Mouse (Mus musculus) mouse trophoblast stem cell (cell line): Measurements from ENCODE around the gene Sapcd2.

Experiments
- in situ Hi-C, 2 experiments: fragments of 300-500 bp; cut with MseI, MboI; formaldehyde crosslinking; loops; 2 replicates in 1 of 2; 3 replicates in 1 of 2; pipeline ENCODE4 v1.15.1; 2025

Sapcd2 gene

DNA sequence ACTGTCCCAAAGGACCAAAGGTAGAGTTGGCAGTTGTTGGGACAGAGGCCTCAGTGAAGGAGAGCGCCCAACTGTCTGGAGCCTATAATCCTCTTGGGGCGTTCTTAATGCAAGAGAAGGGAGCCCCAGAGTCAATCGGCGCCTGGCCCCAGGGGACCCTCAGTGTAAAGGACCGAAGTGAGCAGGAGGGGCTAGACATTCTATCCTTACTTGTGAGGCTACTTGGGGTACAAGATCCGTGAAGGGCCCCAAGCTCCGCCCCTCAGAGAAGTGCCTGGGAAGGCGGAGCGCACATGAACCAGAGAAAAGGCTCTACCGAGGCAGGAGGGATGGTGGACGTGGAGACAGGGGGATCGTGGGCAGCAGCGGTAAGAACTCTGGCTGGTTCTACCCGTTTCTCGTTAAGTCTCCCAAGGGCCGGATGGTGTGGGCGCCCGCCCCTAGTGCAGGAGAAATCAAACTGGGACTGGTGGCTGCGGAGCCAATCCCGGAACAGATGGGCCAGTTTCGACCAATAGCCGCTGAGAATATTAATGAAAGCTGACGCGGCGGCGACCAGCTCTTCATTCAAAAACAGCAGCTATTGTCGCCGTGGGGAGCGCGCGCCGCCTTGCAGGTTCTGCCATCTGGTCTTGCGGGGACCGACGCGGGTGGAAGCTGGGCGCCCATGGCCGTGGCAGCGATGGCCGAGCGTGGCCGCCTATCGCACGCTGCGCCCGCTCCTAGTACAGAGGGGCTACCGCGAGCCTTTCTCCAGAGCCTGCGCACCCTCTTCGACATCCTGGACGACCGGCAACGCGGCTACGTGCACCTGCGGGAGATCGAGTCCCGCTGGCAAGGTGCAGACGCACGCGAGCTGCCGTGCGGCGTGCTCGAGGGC lies at the start of gene Sapcd2:
Sapcd2 (plus strand) TSS at position 558 of the 880 bp plus-strand sequence.
- in situ Hi-C loops, result no loop called here

DNA sequence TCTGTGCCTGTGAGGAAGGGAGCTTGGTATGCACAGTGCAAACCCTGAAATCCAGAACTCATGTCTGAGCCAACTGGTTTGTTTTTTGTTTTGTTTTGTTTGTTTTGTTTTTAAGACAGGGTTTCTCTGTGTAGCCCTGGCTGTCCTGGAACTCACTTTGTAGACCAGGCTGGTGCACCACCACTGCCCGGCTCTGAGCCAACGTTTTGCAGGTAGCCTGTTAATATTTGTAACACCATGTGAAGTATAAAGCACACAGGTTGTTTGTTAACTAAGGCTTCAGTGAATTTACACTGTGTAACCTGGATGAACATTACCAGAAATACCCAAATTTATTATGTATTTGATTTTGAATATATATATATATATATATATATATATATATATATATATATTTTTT lies 46.1 kb upstream of the Sapcd2 start:
- in situ Hi-C loops, result no loop called here

DNA sequence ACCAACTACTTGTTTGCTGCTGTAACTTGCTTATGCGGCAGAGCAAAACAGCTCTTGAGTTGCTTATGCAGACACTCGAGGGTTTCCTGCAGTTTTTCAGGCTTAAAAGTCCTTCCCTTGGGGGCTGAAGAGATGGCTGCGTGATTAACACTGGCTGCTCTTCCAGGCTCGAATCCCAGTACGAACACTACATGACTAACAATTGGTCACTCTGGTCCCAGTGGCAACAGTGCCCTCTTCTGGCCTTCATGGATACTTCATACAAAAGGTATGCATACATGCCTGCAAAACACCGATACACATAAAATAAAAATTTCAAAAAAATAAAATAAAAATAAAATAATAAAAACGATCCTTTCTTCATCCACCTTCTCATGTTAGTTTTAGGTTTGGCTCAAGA lies 43.7 kb upstream of the Sapcd2 start:
- in situ Hi-C loops, result no loop called here

DNA sequence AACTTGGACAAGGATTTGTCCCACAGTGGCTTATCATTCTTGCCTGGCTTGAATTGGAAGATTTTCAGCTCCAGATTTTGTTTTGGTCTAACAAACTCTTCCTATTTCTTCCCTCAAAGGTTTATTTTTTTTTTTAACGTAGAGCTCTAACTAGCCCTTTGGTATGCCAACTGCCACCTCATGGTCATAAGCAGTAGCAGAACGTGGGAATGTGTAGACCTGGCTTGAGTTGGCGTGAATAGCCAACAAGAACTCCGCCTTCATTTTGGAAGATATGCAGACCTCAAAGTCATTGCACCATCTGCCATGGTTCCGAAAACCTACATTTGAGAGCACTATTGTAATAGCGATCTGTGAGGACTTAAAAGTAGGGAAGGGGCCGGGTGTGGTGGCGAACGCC lies 40.7 kb upstream of the Sapcd2 start:
- in situ Hi-C loops, result no loop called here

DNA sequence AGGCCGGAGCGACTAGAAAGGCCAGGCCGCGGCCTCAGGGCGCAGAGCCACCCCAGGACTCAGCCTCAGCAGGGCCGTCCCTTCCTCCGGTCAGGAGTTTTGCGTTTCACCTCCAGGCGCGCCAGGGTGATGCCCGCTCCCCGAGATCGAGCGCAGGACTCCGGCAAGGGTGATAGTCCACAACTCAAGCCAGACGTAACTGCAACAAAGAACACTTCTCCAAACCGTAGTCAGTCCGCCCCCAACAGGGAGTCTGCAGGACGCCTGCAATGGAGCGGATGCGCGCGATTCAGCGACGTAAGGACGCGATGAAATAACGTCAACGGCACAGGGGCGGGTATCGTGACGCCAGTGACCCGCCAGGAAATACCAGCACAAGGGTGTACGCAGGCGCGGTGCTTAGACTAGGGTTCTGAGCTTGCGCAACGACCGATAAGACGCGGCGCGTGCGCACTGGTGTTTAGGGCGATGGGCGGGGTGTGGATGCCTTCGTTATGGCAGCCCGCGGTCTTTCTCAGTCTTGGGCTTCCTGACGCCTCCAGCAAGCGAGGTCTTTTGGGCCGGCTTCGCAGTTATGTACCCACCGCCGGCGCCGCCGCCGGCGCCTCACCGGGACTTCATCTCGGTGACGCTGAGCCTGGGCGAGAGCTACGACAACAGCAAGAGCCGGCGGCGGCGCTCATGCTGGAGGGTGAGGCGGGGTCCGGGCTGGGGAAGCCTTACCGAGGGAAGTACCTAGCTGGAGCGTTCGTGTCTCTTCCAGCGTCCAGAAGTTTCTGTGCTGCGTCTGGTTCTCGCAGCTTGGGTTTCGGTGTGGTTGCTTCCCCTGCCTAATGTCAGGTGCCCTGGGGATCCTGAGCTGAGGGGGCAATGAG lies 39.6 kb upstream of the Sapcd2 start, which contains the start of gene Man1b1:
Man1b1 (plus strand) TSS at position 53 of the 875 bp plus-strand sequence.
- in situ Hi-C loops, result no loop called here

DNA sequence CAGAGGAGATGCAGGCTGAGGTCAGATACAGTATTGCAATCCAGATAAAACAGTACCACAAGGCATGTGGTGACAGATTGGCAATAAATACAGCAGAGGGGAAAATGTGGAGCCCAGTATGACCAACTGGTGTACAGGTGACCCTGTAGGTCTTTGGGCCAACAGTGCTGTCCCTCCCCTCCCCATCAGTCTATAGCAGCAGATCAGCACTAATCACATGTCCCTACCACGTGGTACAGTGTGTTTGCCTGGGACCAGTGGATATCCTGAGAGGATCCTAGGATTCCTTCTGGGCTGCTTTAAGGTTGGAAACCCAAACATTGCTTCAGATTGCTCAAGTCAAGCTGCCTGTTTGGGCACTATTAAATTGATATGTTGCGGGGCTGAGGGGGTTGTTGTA lies 38.6 kb upstream of the Sapcd2 start:
- in situ Hi-C loops, result no loop called here

DNA sequence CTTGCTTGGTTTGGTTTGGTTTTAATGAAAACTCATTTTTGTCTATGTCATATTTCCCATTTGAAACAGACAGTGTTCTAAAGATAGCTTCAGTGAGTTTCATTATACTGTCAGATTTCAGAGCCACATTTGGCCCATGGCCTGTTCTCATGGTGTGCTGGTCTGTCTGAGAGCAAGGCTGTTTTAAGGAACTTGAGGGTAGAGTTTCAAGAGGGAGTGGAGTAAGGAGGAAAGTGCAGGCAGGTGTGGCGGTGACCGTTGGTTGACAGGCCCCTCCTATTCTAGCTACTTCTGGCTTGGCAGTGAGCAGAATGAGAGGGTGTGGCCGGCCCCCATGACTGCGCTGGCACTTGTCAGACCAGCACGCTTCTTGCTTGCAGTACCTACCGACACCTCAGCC lies 33.8 kb upstream of the Sapcd2 start:
- in situ Hi-C loops, result no loop called here

DNA sequence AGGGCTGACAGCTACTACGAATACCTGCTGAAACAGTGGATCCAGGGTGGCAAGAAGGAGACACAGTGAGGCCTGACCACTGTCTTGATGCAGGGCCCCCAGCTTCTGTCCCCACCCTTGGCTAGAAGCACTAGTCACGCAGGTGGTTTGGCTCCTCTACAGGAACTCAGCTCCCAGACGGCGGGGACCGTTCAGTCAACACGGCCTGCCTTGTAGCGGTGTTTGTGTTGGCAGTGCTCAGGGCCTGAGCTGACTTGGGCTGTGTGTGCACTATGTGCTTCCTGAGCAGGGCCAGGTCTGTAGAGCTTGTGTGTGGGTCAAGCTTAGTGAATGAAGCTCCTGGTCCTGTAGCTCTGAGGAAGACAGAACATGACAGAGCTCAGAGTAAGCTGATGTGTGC lies 24.0 kb upstream of the Sapcd2 start:
- in situ Hi-C loops, result no loop called here

DNA sequence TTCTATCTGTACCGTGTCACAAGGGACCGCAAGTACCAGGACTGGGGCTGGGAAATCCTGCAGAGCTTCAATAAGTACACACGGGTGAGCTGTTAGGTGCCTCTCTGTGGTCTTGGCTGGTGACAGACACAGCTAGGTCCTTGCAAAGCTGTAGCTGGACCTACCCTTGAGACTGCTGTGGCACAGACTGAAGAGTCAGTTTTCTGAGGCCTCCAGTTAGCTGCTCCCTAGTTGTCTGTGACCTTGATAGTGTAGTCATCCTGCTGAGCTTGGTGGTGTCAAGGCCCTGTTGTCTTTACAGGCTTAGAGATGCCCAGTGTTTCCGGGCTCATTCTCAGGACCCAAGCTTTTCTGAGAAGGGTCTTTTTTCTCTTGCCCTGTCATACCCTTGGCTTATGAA lies 22.6 kb upstream of the Sapcd2 start:
- in situ Hi-C loops, result no loop called here

DNA sequence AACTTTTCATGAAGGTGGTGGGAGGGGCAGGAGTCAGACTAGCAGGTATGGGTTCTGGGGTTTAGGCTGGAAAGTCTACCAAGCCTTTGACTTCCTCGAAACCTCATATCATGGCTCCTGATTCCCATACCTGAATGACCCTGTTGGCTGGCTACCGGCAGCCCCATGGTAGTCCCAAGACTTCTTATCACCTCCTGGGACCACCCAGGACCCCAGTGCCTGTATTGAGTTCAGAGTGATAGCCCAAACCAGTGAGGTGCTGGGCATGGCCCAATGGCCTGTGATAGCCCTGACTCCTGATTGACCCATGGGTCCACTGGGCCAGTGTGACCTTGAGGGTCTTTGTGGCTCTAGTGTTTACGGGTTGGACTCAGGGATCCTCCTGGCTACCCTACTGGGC lies 21.4 kb upstream of the Sapcd2 start:
- in situ Hi-C loops, result no loop called here

DNA sequence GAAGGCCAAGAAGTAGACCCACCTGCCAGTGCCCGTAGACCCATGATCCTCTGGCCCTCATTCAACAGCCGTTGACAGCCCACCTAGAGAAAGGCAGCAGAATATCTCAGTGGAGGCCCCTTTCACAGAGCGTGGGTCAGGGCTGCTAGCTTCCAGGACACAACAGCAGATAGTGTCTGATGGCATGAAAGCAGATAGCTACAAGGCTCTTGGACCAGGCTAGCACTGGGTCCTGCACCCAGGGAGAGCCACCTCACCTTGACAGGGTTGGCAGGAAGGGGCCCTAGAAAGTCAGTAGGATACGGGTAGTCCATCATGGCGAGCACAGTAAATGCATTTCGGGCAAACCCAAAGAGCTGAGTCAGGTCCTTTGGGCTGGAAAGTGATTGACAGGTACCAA lies 17.9 kb upstream of the Sapcd2 start:
- in situ Hi-C loops, result no loop called here

DNA sequence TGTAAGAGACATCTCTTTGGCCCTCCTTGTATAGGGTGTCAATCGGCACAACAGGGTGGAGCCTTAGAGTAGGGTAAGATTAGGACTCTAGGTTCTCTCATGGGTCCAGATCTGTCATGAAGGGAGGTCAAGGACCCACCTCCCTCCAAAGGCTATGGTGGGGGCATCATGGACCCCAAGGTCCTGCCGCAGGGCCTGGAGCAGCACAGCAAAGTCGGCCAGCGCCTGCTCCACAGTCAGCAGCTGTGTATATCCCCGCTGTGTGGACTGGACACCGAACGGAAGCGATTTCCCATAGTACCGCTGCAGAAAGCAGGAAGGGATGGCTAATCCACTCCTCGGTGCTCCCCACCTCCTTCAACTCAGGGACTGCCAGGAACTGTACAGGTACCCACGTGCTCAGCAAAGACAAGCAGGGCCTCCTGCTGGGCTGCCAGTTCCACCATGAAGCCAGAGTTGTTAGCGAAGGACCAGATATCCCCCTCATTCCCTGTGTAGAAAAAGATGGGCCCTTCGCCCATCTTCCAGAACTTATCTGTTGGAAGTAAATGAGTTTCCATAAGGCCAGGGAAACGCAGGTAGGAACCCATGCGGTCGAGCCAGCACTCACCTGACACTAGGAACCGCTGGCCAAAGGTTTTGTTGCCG lies 16.6 kb upstream of the Sapcd2 start:
- in situ Hi-C loops, result no loop called here

DNA sequence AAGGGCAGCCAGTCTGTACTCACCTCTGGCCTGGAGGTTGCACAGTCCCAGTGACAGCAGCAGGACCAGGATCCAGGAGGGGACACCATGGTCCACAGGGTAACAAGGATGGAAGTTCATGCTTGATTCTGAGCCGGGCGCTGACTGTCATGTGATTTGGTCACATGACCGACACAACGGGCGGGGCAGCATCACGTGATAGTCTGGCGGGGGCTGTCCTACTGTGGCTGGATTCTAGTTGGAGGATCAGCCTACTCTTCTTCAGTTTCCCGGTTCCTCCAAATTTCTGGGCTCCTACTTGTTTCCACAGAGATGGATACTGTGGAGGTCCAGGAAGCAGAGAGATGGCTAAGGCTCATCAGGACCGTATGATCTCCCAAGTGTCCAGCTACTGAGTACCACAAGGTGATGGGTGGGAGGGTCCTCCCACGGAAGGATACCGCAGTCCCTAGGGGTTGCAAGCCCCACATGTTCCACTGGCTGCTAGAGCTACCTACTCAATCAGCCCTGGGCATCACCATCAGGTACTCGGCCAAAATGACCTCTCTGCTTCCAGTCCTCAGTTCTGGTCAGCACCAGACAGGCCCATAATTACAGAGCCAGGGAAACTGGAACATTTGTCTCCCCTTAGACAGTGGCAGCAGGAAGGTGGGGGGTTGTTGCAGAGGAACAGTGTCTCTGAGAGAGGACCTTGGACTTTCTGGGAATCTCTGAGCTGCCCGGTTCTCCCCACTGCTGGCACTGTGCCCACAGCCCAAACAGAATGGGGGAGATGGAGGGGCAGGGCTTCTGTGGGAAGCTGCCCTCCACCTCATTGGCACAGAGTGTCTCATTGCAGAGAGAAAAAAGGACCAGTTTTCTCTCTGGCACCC lies 15.7 kb upstream of the Sapcd2 start, which contains the start of gene Dpp7:
Dpp7 (minus strand) TSS at position 152 of the 872 bp plus-strand sequence.
- in situ Hi-C loops, result no loop called here

DNA sequence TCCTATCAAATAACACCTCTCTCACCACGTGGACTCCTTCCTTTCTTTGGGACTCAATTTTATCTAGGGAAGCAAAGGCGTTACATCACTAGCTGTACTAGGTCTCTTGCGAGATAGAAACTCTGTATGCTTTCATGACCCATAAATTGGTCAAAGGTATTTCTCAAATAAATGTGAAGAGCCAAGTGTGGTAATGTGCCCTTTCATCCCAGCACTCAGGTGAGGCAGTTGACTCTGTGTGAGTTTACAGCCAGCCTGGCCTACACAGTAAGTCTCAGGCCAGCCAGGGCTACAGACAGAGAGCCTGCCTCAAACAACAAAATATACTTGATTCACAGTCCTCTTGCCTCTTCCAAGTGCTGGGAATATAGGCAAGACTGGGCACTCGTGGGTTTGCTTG lies 12.3 kb upstream of the Sapcd2 start:
- in situ Hi-C loops, result no loop called here

DNA sequence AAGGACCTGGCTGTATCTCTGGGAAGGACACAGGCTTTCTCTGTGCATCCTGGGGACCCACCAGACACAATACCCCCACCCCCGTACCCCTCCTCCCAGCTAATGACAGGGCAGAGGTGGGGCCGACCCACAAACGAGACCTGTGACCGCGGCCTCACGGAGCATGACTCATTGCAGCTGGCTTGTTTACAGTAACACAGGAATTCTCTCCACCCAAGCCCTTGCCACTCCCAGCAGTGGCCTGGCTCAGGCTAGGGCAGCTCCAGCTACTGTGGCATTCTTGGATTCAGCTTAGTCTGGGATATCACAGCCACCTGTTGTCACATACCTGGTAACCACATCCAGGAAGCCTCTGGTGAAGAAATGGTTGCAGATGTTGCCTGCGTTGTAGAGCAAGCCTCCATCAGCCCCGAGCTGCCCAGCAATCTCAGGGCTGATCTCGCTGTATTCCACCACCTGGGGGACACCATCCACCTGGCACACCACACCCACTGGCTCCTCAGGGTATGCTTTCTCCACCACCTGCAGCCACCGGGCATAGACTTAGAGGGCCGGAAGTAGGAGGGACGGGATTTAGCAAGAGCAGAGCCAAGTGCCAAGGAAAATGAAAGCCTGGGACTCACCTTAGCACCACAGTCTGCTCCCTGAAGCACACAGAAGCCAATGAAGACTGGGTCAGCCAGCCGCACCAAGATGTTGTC lies 8.5 kb upstream of the Sapcd2 start:
- in situ Hi-C loops, result no loop called here

DNA sequence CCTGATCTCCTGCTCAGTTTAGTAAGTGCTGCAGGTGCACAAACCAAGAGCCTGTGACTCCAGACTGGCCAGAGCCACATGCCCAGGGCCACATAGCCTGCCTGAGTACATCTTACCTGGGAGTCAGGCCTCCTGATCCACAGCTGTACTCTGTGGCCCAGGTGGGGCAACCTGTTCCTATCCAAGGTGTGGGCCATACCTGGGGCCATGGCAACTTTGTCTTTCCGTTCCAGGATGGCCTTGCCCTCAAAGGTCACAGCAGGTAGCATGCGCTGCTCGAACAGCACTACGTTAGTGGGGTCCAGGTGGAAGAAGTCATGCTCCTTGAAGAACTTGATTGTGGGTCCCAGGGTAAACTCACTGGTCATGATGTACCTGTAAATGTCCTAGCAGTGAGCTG lies 7.8 kb upstream of the Sapcd2 start:
- in situ Hi-C loops, result no loop called here

DNA sequence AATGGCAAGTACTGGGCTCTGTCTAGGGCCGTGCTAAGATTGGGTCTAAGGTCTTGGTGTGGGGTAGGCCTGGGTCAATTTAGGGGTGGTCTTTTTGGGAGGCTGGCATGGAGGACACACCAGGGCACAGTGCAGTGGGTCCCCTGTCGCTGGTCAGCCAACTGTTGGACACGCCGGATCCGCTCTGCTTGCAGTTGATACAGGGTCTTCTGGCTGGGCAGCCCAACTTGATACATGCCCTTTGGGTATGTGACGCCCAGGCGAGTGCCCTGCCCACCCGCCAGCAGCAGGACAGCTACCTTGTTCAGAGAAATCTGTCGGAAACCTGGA lies 7.4 kb upstream of the Sapcd2 start:
- in situ Hi-C loops, result no loop called here

DNA sequence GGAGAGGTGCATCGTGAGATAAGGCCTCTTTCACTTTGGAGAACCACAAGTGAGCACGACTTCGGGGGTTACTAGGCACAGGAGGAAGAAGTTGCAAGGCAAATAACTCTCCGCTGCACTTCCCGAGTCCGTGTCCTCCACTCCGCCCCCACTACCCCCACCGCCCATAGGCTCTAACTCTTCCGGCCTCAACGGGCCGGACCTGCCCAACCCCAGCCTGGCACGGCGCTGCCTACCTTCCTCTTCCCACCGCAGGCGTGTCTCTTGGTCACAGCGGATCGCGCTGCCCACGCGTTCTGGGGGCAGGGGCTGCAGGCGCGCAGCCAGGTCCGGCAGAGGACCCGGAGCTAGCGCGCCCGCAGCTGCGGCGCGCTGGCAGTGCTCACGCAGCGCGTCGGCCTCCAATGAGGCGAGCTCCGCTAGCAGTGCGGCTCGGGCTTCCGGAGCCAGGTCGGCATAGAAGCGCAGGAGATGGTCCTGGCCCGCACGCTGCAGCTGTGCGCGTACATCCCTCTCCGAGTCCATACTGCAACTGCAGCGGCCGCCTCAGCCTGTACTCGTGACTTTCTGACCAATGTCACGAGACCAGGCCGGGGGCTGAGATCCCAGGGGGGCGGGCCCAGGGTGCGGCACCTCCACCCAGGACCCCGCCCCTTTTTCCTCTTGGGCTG lies 6.9 kb upstream of the Sapcd2 start, which contains the start of gene Uap1l1:
Uap1l1 (minus strand) TSS at position 592 of the 671 bp plus-strand sequence.
- in situ Hi-C loops, result no loop called here

DNA sequence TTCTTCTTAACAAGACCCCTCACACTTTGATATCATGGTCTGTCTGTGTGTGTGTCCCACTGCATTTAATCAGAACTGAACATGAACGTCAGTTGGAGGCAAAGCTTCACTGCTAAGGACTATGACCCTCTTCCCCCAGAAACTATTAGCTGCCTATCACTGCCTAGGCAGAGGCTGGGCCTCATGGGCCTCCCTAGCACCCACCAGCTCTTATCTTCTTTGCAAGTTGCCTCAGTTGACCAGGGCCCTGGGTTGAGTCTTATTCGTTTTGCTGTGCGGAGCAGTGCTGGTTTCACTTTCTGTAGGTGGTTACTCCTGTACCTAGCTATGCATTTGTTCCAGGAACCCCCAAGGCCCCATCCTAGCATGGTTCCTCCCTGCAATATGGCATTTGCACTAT lies 2.1 kb upstream of the Sapcd2 start:
- in situ Hi-C loops, result no loop called here
